Mouse (Mus musculus) cerebellum, adult 2 months (tissue): ENCODE results near the gene Gm10134. TPM values are rescaled to one million over a fixed set of nuclear protein-coding genes. Genes with fewer than 3 reads are reported as not detected.
A peak's percentile ranks its signal among the peaks of the same experiment; 100 is the strongest.

ENCODE experiments used
- DNase-seq, 2 experiments: peaks; one replicate each; pipeline ENCODE4 v3.0.0; 2021
- H3K27ac ChIP-seq: fragments of 200-500 bp; 2 replicates; pipeline ENCODE4 v1.5.1; 2012; ENCODE audit warnings: low read length, control low read depth, inconsistent platforms; ENCODE audit not compliant: insufficient read depth
- H3K27me3 ChIP-seq: fragments of 200-500 bp; 2 replicates; pipeline ENCODE4 v1.6.1; 2012; ENCODE audit warnings: inconsistent platforms, mild to moderate bottlenecking, low read length, moderate library complexity; ENCODE audit not compliant: control insufficient read depth, insufficient read depth
- H3K4me1 ChIP-seq: fragments of 200-500 bp; 2 replicates; pipeline ENCODE4 v1.6.1; 2011; ENCODE audit warnings: low read length; ENCODE audit not compliant: control insufficient read depth, insufficient read depth
- H3K4me3 ChIP-seq: fragments of 200-500 bp; replicated peaks from 2 replicates; pipeline ENCODE3; 2011; ENCODE audit warnings: mild to moderate bottlenecking, low read depth, low read length, control low read depth; ENCODE audit not compliant: insufficient read depth
- CTCF ChIP-seq: fragments of 200-500 bp; IDR thresholded peaks from 2 replicates; pipeline ENCODE4 v1.5.1; 2011; ENCODE audit warnings: low read depth, mild to moderate bottlenecking, control low read depth, low read length, moderate library complexity, borderline replicate concordance; ENCODE audit not compliant: insufficient read depth
- POLR2A ChIP-seq: fragments of 200-500 bp; IDR thresholded peaks from 2 replicates; pipeline ENCODE4 v1.6.1; 2011; ENCODE audit warnings: low read length, control low read depth, borderline replicate concordance; ENCODE audit not compliant: insufficient read depth
- WGBS: fragments of 180-500 bp; shearing (Covaris S2); methylation state at CpG from one replicate; pipeline ENCODE4 v1.1.7; 2018; 5-methylcytosine and 5-hydroxymethylcytosine counted together
- polyA plus RNA-seq: library from polyadenylated mRNA; depleted of rRNA; stranded (reverse); fragments of >200 nt; gene quantifications from 2 replicates; pipeline ENCODE4 v1.2.3, GENCODE M21; 2012

The Gm10134 gene
- polyA plus RNA-seq, 1 experiment: not detected

DNA sequence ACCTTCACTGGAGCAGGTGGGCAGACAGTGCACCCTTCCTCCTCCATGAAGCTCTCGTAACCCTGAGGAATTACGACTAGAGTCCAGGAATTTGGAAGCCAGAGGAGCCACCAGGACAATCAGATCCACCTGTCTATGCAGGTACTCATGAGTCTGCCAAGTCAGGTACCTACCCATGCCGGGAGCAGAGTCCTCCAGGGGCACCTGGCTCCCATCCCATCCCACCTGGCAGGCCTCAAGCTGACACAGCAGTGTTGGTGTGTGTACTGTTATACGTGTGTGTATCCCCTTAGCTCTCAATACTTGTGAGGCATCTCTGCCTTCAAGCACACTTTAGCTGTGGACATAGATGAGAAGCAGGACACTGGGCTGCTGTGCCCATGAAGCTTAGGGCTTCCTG, 16.3 kb downstream of the Gm10134 start:
- peaks cover 68% of the 10 kb centered on the region for H3K4me1 ChIP-seq
- H3K27ac ChIP-seq: peak overlapping the region; percentile 86

DNA sequence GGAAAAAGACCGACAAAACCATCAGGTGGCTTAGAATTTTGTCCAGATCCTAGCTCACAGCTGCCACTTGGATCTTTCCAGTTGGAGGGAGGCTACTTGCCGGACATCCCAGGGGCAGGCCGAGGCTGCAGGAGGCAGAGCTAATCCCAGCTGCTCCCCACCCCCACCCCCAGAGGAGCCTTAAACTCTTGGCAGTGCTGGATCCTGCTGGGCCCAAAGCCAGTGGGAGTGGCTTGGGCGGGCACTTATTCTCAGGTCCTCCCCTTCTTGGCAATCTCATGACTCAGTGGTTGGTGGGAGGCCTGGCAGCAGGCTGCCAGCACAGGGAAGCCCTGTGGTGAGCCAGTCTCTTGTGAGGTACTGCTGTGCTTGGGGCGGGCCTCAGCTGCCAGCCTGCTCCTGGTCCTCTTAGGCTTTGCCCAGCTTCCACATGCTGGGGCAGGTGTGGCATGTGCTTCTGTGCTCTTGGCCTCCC, 17.8 kb downstream of the Gm10134 start:
- H3K27me3 ChIP-seq: no peaks in the 10 kb centered on the region
- no peak overlapping the region for H3K4me3 ChIP-seq
- WGBS: 4% methylated on average over 5 of the region's 5 CpGs
- DNase-seq: peak; percentile 85 to 86
- peak overlapping the region; percentile 16 for H3K27ac ChIP-seq
- TF ChIP-seq POLR2A (no peak), CTCF (no peak)
- peaks cover 74% of the 10 kb centered on the region for H3K4me1 ChIP-seq

More for the DNA sequence above, 16.3 kb downstream of the Gm10134 start:
- WGBS: 11% methylated on average over 4 of the region's 4 CpGs
- H3K27me3 ChIP-seq: no peaks in the 10 kb centered on the region
- H3K4me3 ChIP-seq: no peak overlapping the region
- peak; percentile 60 to 62 for DNase-seq
- TF ChIP-seq POLR2A (no peak), CTCF (no peak)

DNA sequence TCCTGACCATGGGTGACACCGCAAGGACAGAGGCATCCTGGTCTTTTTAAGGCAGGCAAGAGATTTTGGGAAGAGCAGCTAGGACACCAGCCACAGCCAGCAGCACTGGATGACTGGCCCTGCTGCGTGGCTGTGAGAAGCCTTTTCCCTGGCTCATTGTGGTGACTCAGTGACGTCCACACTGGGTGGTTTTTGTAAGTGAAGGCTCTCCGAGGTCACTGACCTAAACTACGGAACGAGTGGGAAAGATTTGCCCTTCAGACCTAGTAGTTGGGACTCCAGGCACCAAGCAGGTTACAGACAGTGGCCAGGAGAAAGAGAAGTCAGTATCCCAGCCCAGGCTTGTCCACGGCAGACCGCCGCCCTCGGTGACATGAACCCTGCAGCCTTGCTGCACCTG, 18.5 kb downstream of the Gm10134 start:
- Histone ChIP-seq H3K27ac (peak overlapping the region; percentile 70; the same call in 1 of the 2 replicates), H3K4me3 (no peak overlapping the region), H3K4me1 (peaks cover 81% of the 10 kb centered on the region), H3K27me3 (no peaks in the 10 kb centered on the region)
- 68% methylated on average over 10 of the region's 10 CpGs for WGBS
- peak; percentile 20 to 32 for DNase-seq
- TF ChIP-seq CTCF (no peak), POLR2A (no peak)

DNA sequence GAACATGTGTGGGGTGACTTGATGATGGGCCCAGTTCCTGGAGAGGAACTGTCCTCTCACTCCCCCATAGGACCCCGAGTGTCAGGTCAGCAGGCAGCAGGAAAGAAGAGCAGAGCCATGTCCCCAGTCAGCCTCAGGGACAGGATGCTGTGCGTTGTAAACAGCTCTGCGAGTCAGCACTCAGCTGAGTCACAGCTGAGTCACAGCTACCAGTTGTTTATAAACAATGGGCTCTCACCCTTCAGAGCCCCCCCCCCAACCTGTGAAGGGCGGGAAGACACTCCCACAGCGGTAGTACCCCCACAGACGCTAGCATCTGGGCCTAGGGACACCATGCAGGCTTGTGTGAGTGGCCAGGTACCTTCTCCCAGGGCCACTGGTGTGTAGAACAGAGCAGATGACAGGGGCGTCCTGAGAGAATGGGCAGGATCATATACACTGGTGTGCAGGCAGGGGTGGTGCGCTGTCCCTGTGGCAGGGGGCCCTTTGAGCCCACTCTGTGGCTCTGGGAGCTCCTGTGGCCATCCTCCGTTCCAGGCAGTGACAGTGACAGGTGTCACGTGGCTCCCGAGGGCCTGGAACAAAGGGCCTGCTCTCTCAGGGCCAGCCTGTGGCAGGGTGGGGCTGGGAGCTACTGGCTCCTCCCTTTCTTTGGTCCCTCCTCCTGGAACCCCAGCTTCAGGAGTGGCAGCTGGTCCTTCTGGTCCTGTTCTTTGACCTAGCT, 19.5 kb downstream of the Gm10134 start:
- H3K4me1 ChIP-seq: peaks cover 86% of the 10 kb centered on the region
- no peak for TF ChIP-seq CTCF
- H3K4me3 ChIP-seq: no peak overlapping the region
- H3K27ac ChIP-seq: peak overlapping the region; percentile 70
- no peaks in the 10 kb centered on the region for H3K27me3 ChIP-seq
- DNase-seq: peak; percentile 66 to 76
- 19% methylated on average over 11 of the region's 11 CpGs for WGBS

DNA sequence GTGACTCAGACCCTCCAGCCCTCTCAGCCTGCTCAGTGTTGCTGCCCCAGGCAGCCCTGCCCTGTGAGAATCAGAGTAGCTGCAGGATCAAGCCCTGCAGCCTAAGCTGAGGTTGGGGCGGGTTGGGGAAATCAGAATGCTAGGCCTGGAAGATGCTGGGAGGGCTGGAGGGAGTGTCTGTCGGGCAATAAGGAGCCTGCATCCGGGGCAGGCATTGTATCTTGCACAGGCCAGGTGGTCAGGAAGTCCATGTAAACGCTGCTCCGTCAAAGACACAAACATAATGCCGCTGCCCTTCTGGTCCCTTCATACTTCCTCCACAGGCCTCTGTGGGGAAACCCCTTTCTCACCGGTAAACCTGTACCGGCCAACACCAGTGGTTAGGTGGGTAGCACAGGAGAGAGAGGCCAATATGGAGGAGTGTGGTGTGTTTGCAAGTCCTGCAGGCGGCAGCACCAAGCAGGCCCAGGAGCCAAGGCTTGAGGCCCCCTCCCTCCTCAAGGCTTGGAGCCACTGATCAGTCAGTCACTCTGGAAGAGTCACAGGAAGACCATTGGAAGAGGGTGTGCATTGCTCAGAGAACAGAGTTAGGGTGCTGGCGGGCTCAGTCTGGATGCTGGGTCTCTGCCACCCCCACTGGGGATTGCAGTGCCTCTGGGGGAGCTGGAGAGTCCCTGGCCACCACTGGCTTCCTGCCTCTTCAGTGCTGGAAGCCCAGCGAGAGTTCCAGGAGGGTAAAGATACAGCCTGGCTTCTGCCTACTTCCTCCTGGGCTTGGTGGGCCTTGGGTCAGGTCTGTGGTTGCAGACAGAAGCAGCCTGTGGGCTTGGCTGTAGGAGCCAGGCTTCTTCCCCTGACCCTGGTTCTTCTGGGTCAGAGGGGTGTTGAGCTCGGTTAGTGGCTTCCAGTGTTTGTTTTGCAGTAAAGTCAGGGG, 20.3 kb downstream of the Gm10134 start:
- WGBS: 30% methylated on average over 12 of the region's 12 CpGs
- peak; percentile 20 to 35 for DNase-seq
- no peak for TF ChIP-seq POLR2A
- TF ChIP-seq CTCF: peak; percentile 44; the same call in 1 of the 2 replicates
- H3K27me3 ChIP-seq: no peaks in the 10 kb centered on the region
- H3K27ac ChIP-seq: peak overlapping the region; percentile 70
- no peak overlapping the region for H3K4me3 ChIP-seq
- peaks cover 85% of the 10 kb centered on the region for H3K4me1 ChIP-seq

DNA sequence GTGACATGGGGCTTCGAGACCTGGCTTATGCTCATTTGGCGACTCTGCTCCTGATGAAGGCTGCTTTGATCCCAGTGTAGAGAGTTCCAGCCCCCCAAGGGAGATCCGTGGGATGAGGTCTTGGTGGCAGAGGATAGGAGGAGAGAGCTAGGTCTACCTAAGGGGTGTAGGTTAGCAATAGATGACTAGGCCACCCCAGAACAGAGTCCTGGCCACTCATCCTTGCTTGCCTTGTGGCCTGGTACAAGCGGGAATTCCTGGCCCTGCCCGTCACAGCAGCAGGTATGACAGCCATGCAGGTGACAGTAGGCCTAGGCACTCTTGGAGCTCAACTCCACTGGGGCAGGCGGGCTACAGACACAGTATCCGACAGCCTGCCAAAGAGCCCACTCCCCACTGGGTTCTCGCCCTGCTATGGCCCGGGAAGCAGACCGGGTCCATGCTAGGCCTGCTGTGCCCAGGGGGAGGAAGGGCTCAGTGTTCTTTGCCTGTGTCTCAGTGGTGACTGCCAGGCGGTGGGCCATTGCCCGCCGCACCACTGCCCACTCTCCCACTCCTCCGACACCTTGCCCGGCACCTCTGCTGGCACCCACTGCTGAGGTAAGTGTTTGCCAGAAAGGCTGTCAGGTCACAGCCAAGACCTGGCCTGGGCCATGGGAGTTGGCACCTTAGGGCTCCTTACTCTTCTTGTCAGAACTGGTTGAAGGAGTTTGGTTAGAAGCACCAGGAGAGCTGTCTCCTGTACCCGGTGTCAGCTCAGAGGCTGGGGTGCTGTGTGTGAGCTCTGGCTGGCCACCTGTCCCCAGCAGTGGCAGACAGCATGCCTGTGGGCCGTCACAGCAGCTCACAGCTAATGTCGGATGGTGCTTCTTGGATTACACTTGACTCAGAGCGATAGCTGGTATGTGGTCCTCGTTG, 21.8 kb downstream of the Gm10134 start:
- TF ChIP-seq CTCF (no peak), POLR2A (no peak)
- 45% methylated on average over 20 of the region's 20 CpGs for WGBS
- no peak overlapping the region for H3K4me3 ChIP-seq
- no peaks in the 10 kb centered on the region for H3K27me3 ChIP-seq
- H3K4me1 ChIP-seq: peaks cover 79% of the 10 kb centered on the region
- no peak overlapping the region; the same call in 1 of the 2 replicates for H3K27ac ChIP-seq
- peak; percentile 41 to 55 for DNase-seq

DNA sequence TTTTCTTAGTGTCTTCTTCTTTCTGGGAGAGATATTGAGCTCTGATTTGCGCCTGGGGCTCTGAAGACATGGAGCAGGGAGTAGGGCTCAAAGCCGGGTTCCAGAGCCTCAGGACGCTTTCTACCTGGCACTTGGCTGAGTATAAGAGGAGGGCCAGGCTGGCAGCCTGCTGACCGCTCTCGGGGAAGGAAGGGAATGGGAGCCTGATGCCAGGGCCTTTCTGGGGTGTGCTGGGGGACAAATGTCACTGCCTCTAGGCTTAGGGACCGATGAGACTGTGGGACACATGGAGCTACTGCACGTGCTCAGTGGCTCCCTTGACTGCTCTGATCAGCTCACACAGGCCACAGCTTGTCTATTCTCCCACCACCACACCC, 22.4 kb downstream of the Gm10134 start:
- TF ChIP-seq CTCF (no peak), POLR2A (no peak)
- Histone ChIP-seq H3K4me3 (no peak overlapping the region), H3K27ac (no peak overlapping the region; the same call in 1 of the 2 replicates), H3K4me1 (peaks cover 80% of the 10 kb centered on the region), H3K27me3 (no peaks in the 10 kb centered on the region)
- DNase-seq: peak in 1 of 2 experiments; percentile 64
- whole genome bisulfite sequencing: 16% methylated on average over 7 of the region's 7 CpGs
